Mouse (Mus musculus): ENCODE results near the gene Pi4ka. TPM values are rescaled to one million over a fixed set of nuclear protein-coding genes. Genes with fewer than 3 reads are reported as not detected.

The Pi4ka gene
- polyA plus RNA-seq, 1 experiment from 2014 or later = 15.5 TPM

DNA sequence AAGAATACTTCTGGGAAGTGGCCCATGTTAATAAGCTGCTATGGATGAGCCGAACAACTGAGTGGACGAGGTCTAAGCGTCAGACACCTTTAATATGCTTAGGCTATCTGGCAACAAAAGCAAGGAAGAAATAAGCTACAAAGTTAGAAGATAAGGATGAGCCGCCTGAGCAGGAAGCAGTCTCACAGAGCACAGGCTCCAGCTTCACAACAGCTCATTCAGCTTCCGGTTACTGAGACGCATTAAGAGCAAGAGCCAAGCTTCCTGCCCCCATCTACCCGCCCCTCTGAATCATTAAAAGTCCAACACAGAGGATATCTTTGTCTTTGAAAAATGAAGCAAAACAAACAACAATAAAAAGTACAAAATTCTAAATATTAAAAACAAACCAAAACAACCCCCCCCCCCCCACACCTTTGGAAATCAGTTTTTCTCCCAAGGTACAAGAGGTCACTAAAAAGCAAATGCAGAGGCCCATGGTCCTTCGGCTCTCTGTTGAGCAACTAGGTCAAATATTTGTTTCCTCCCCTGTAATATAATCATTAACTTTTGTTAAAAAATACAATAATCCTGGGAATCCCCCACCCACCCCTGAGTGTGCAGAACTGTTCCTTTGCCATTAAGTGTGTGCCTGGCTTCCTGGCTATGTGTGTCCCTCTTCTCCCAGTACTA lies 60.8 kb downstream of the Pi4ka start:
- no peak overlapping the region for H3K27ac ChIP-seq (replicated peaks)
- ATAC-seq (ENCODE audit: low FRiP score, low TSS enrichment) (peak; percentile 85), DNase-seq (ENCODE audit: low spot score) (peak; percentile 36)

DNA sequence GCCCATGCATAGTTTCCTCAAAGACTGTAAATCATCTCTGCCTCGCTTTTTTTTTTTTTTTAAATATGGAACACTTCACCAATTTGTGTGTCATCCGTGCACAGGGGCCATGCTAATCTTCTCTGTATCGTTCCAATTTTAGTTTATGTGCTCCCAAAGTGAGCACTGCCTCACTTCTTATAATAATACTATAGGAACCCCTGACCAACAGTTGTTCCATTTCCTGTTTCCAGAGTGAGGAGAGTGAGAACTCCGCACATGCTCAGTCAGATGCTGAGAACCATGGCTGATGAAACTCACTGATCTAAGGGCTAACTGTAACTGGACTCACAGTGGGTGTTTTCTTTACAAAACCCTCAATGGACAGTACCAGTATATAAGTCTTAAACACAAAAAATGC lies 64.3 kb downstream of the Pi4ka start:
- no peak overlapping the region for H3K27ac ChIP-seq (replicated peaks)
- H3K36me3 ChIP-seq (ENCODE audit: control insufficient read depth, insufficient read depth, low read length) = peaks cover 5% of the 10 kb centered on the region; the same call in 1 of the 2 replicates
- H3K9ac ChIP-seq (ENCODE audit: low read length) = no peak overlapping the region
- H3K4me2 ChIP-seq (replicated peaks; ENCODE audit: low read depth) = no peak overlapping the region
- H3K9me3 ChIP-seq (ENCODE audit: control insufficient read depth, low read length) = no peaks in the 10 kb centered on the region
- 79% methylated on average over 4 of the region's 4 CpGs for WGBS
- H3K4me3 ChIP-seq (ENCODE audit: low read depth, low read length) = no peak overlapping the region
- H3K27me3 ChIP-seq (ENCODE audit: control insufficient read depth, insufficient read depth, low read length) = no peaks in the 10 kb centered on the region
- no peaks in the 10 kb centered on the region for H3K4me1 ChIP-seq (replicated peaks; ENCODE audit: control insufficient read depth, insufficient read depth)
- no peak for ATAC-seq (ENCODE audit: low FRiP score, low TSS enrichment)
- TF ChIP-seq EP300 (optimal IDR thresholded peaks at IDR 0.05) (no peak), CTCF (IDR thresholded peaks at IDR 0.05; ENCODE audit: low read depth) (no peak)
- DNase-seq (ENCODE audit: low spot score) = no peak

More for the DNA sequence above, 60.8 kb downstream of the Pi4ka start:
- TF ChIP-seq CTCF (IDR thresholded peaks at IDR 0.05; ENCODE audit: low read depth) (no peak), EP300 (optimal IDR thresholded peaks at IDR 0.05) (no peak)
- WGBS = 58% methylated on average over 8 of the region's 8 CpGs
- H3K9ac ChIP-seq (ENCODE audit: low read length) = no peak overlapping the region
- no peaks in the 10 kb centered on the region for H3K27me3 ChIP-seq (ENCODE audit: control insufficient read depth, insufficient read depth, low read length)
- H3K36me3 ChIP-seq (ENCODE audit: control insufficient read depth, insufficient read depth, low read length) = peaks cover 6% of the 10 kb centered on the region; the same call in 1 of the 2 replicates
- H3K9me3 ChIP-seq (ENCODE audit: control insufficient read depth, low read length) = no peaks in the 10 kb centered on the region
- H3K4me2 ChIP-seq (replicated peaks; ENCODE audit: low read depth) = no peak overlapping the region
- H3K4me1 ChIP-seq (replicated peaks; ENCODE audit: control insufficient read depth, insufficient read depth) = no peaks in the 10 kb centered on the region
- no peak overlapping the region for H3K4me3 ChIP-seq (ENCODE audit: low read depth, low read length)

DNA sequence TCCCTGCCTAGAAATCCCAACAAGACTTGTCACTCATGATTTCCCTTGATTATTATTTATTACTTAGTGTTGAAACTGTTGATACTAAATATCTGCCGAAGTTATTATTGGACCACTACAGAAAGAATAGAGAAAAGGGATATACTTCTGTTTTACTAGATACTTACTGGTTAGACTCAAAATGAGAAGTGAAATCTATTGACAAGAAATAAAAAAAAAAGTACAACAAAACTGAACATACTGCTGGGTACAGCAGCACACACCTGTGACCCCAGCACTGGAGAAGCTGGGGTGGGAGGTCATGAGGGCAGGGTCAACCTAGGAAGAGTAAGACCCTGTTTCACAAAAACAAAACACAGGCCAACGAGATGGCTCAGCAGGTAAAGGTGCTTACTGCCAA lies 65.4 kb downstream of the Pi4ka start:
- 79% methylated on average over 2 of the region's 2 CpGs for WGBS
- TF ChIP-seq CTCF (IDR thresholded peaks at IDR 0.05; ENCODE audit: low read depth) = no peak
- TF ChIP-seq EP300 (optimal IDR thresholded peaks at IDR 0.05) = no peak
- H3K9me3 ChIP-seq (ENCODE audit: control insufficient read depth, low read length) = no peaks in the 10 kb centered on the region

DNA sequence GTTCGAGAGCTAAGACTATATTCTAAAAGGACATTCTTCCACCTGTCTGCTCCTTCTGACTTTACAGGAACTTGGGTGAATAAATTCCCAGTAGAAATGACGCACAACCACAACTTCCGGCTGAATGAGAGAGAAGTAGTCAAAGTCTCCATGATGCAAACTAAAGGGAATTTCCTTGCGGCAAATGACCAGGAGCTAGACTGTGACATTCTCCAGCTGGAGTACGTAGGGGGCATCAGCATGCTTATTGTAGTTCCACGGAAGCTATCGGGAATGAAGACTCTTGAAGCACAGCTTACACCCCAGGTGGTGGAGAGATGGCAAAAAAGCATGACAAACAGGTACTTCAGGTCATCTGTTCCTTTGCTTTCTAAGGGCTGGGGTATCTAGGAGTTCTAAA lies 66.4 kb downstream of the Pi4ka start:
- TF ChIP-seq CTCF (IDR thresholded peaks at IDR 0.05; ENCODE audit: low read depth) = no peak
- no peak for TF ChIP-seq EP300 (optimal IDR thresholded peaks at IDR 0.05)
- Histone ChIP-seq H3K4me2 (replicated peaks; ENCODE audit: low read depth) (no peak overlapping the region), H3K27me3 (ENCODE audit: control insufficient read depth, insufficient read depth, low read length) (no peaks in the 10 kb centered on the region), H3K9ac (ENCODE audit: low read length) (no peak overlapping the region), H3K9me3 (ENCODE audit: control insufficient read depth, low read length) (no peaks in the 10 kb centered on the region), H3K4me1 (replicated peaks; ENCODE audit: control insufficient read depth, insufficient read depth) (no peaks in the 10 kb centered on the region), H3K27ac (replicated peaks) (no peak overlapping the region), H3K4me3 (ENCODE audit: low read depth, low read length) (no peak overlapping the region), H3K36me3 (ENCODE audit: control insufficient read depth, insufficient read depth, low read length) (peaks cover 5% of the 10 kb centered on the region; the same call in 1 of the 2 replicates)
- DNase-seq (ENCODE audit: low spot score) (no peak), ATAC-seq (ENCODE audit: low FRiP score, low TSS enrichment) (no peak)
- WGBS = 83% methylated on average over 7 of the region's 7 CpGs

More for the DNA sequence above, 65.4 kb downstream of the Pi4ka start:
- Histone ChIP-seq H3K4me1 (replicated peaks; ENCODE audit: control insufficient read depth, insufficient read depth) (no peaks in the 10 kb centered on the region), H3K36me3 (ENCODE audit: control insufficient read depth, insufficient read depth, low read length) (peaks cover 5% of the 10 kb centered on the region; the same call in 1 of the 2 replicates), H3K9ac (ENCODE audit: low read length) (no peak overlapping the region), H3K27me3 (ENCODE audit: control insufficient read depth, insufficient read depth, low read length) (no peaks in the 10 kb centered on the region), H3K4me3 (ENCODE audit: low read depth, low read length) (no peak overlapping the region), H3K4me2 (replicated peaks; ENCODE audit: low read depth) (no peak overlapping the region), H3K27ac (replicated peaks) (no peak overlapping the region)
- DNase-seq (ENCODE audit: low spot score) = no peak
- no peak for ATAC-seq (ENCODE audit: low FRiP score, low TSS enrichment)

DNA sequence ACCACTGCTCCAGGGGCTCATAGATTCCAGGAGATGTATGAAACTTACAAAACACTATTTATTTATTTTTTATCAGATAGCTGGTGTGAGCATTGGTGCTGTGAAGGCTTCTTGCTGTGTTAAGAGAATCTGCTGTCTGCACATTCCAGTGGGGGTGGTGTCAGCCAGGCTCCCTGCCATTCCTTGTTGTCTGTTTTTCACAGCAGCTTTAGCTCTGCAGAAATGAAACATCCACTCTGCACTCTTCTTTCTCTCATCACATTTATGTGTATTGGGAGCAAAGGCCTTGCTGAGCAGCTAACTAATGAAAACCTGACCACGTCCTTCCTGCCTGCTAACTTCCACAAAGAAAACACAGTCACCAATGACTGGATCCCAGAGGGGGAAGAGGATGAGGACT lies 70.0 kb downstream of the Pi4ka start:
- H3K27ac ChIP-seq (replicated peaks) = no peak overlapping the region
- no peaks in the 10 kb centered on the region for H3K4me1 ChIP-seq (replicated peaks; ENCODE audit: control insufficient read depth, insufficient read depth)
- H3K27me3 ChIP-seq (ENCODE audit: control insufficient read depth, insufficient read depth, low read length) = no peaks in the 10 kb centered on the region
- WGBS = 76% methylated on average over 1 of the region's 1 CpGs
- no peak for ATAC-seq (ENCODE audit: low FRiP score, low TSS enrichment)
- no peak overlapping the region for H3K4me3 ChIP-seq (ENCODE audit: low read depth, low read length)
- no peaks in the 10 kb centered on the region for H3K9me3 ChIP-seq (ENCODE audit: control insufficient read depth, low read length)
- H3K36me3 ChIP-seq (ENCODE audit: control insufficient read depth, insufficient read depth, low read length) = no peaks in the 10 kb centered on the region; the same call in 1 of the 2 replicates
- no peak overlapping the region for H3K9ac ChIP-seq (ENCODE audit: low read length)
- no peak for DNase-seq (ENCODE audit: low spot score)
- H3K4me2 ChIP-seq (replicated peaks; ENCODE audit: low read depth) = no peak overlapping the region
- TF ChIP-seq EP300 (optimal IDR thresholded peaks at IDR 0.05) (no peak), CTCF (IDR thresholded peaks at IDR 0.05; ENCODE audit: low read depth) (no peak)

DNA sequence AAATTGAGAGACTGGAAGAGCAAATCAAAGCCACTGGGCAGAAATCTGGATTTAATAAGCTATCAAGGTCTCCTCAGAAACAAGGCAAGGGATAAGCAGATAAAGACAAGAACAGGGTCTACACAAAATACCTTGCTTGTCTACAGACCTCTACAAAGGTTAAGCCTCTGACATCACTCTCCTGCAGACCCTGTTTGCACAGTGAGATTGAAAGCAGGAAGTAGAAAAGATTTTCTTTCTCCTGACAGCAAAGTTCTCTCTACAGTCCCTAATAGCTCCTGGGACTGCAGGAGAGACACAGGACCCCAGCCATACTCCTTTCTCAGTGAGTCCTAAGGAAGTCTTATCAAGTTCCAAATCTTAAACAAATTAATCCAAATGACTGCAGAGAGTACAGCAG lies 71.5 kb downstream of the Pi4ka start:
- ATAC-seq (ENCODE audit: low FRiP score, low TSS enrichment) (peak; percentile 66; the same call in 1 of the 2 replicates), DNase-seq (ENCODE audit: low spot score) (no peak)
- Histone ChIP-seq H3K9me3 (ENCODE audit: control insufficient read depth, low read length) (no peaks in the 10 kb centered on the region), H3K4me1 (replicated peaks; ENCODE audit: control insufficient read depth, insufficient read depth) (no peaks in the 10 kb centered on the region), H3K9ac (ENCODE audit: low read length) (no peak overlapping the region), H3K27me3 (ENCODE audit: control insufficient read depth, insufficient read depth, low read length) (no peaks in the 10 kb centered on the region), H3K27ac (replicated peaks) (no peak overlapping the region), H3K4me3 (ENCODE audit: low read depth, low read length) (no peak overlapping the region), H3K36me3 (ENCODE audit: control insufficient read depth, insufficient read depth, low read length) (no peaks in the 10 kb centered on the region; the same call in 1 of the 2 replicates), H3K4me2 (replicated peaks; ENCODE audit: low read depth) (no peak overlapping the region)
- TF ChIP-seq EP300 (optimal IDR thresholded peaks at IDR 0.05) (no peak), CTCF (IDR thresholded peaks at IDR 0.05; ENCODE audit: low read depth) (no peak)

Data from stomach, postnatal 0 days (tissue).